Mouse (Mus musculus): Measurements from ENCODE around the gene Rpl35. TPM values are rescaled to one million over a fixed set of nuclear protein-coding genes. Genes with fewer than 3 reads are reported as not detected.

Gene Rpl35
- polyA plus RNA-seq, 1 experiment from 2014 or later, result 933 TPM

Other genes with a start within 250 kb of the Rpl35 start
- gene Nr6a1, start 77.9 kb downstream of the Rpl35 start, polyA plus RNA-seq (2018), result 1.0 to 1.4 TPM (median 1.3 TPM) in 3 replicates
- gene Olfml2a, start 73.6 kb downstream of the Rpl35 start, polyA plus RNA-seq (2018), result 0.04 TPM in 1 of 3 replicates, not detected in the others
- gene Wdr38, start 8.1 kb downstream of the Rpl35 start, polyA plus RNA-seq (2018), result 0.09 to 1.3 TPM (median 0.66 TPM) in 3 replicates
- 48.9 to 69.3 TPM (median 53.8 TPM) in 3 replicates for gene Arpc5l, start 276 bp downstream of the Rpl35 start, polyA plus RNA-seq (2018)
- gene Golga1, start 59.9 kb upstream of the Rpl35 start, polyA plus RNA-seq (2018), result 11.7 to 16.1 TPM (median 12.3 TPM) in 3 replicates
- 1.6 to 2.6 TPM (median 2.2 TPM) in 3 replicates for gene Scai, start 185.1 kb upstream of the Rpl35 start, polyA plus RNA-seq (2018)
- gene Ppp6c, start 220.8 kb upstream of the Rpl35 start, polyA plus RNA-seq (2018), result 43.7 to 52.2 TPM (median 50.0 TPM) in 3 replicates

Data from macrophage (primary cell).